Mouse (Mus musculus) limb, embryonic 12.5 days (tissue): ENCODE data around the gene 1700020D05Rik. TPM values are rescaled to one million over a fixed set of nuclear protein-coding genes. Genes with fewer than 3 reads are reported as not detected.

Source experiments
- ATAC-seq: fragments of 200-750 bp; cut with Nextera tagmentation; 2 replicates; pipeline ENCODE4 v1.8.0; 2017; ENCODE audit warnings: low read depth, moderate TSS enrichment; ENCODE audit not compliant: insufficient number of reproducible peaks, insufficient read depth, low FRiP score, low TSS enrichment
- H3K27ac ChIP-seq: fragments of 300-500 bp; sonication (generic); 2 replicates; pipeline ENCODE4 v1.5.1; 2016; ENCODE audit warnings: mild to moderate bottlenecking, moderate library complexity
- H3K27me3 ChIP-seq: fragments of 300-500 bp; sonication (generic); 2 replicates; pipeline ENCODE4 v1.6.1; 2016; ENCODE audit warnings: mild to moderate bottlenecking, moderate library complexity
- H3K36me3 ChIP-seq: fragments of 300-500 bp; sonication (generic); 2 replicates; pipeline ENCODE4 v1.6.1; 2016; ENCODE audit warnings: mild to moderate bottlenecking, moderate library complexity
- H3K4me1 ChIP-seq: fragments of 300-500 bp; sonication (generic); replicated peaks from 2 replicates; pipeline ENCODE4 v1.6.1; 2016
- H3K4me2 ChIP-seq: fragments of 300-500 bp; sonication (generic); 2 replicates; pipeline ENCODE4 v1.6.1; 2016; ENCODE audit warnings: mild to moderate bottlenecking, moderate library complexity
- H3K4me3 ChIP-seq: fragments of 300-500 bp; sonication (generic); replicated peaks from 2 replicates; pipeline ENCODE4 v1.5.1; 2016; ENCODE audit warnings: mild to moderate bottlenecking
- H3K9ac ChIP-seq: fragments of 300-500 bp; sonication (generic); replicated peaks from 2 replicates; pipeline ENCODE4 v1.6.1; 2016; ENCODE audit warnings: mild to moderate bottlenecking, moderate library complexity
- H3K9me3 ChIP-seq: fragments of 300-500 bp; sonication (generic); 2 replicates; pipeline ENCODE4 v1.6.1; 2016; ENCODE audit warnings: mild to moderate bottlenecking, moderate library complexity
- WGBS: fragments of 180-500 bp; shearing (Covaris S2); methylation state at CpG from one replicate; pipeline ENCODE4 v1.1.7; 2016; 5-methylcytosine and 5-hydroxymethylcytosine counted together
- polyA plus RNA-seq: library from polyadenylated mRNA; unstranded; fragments of >200 nt; fragmentation: Nextera tagmentation; extraction: Ambion mirVana; gene quantifications from 2 replicates; pipeline ENCODE4 v1.2.1, GENCODE M21; 2016

Gene 1700020D05Rik
- 0.20 and 0.42 TPM in 2 replicates for polyA plus RNA-seq

DNA sequence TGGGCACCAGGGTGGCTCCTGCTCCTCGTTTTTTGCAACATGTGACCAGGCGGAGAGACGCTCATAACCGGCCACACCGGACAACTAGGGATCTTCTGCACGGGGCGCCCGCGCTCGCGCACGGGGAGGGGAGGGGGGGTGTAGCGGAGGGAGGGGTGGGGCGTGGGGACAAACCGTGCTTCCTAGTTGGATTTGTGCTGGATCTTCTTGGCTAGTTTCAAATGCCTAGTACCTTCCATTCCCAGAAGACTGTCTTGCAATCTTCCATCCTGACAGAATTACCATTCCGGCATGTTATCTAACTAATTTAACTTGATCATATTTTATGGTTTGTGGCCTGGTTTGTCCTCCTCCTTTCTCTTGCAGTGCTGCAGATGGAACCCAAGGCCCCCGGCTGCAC, at the start of gene 1700020D05Rik:
Gene 1700020D05Rik (minus strand): TSS at position 101 of the 400 bp plus-strand sequence.
- WGBS: 60% methylated on average over 17 of the region's 17 CpGs
- H3K27me3 ChIP-seq: no peaks in the 10 kb centered on the region
- H3K9me3 ChIP-seq: peaks cover 7% of the 10 kb centered on the region; the same call in 1 of the 2 replicates
- no peaks in the 10 kb centered on the region for H3K4me1 ChIP-seq
- H3K4me3 ChIP-seq: no peak within 1 kb of the TSS
- no peak within 1 kb of the TSS for H3K4me2 ChIP-seq
- H3K9ac ChIP-seq: no peak within 1 kb of the TSS
- no peak for ATAC-seq
- H3K27ac ChIP-seq: no peak within 1 kb of the TSS
- H3K36me3 ChIP-seq: no peaks in the 10 kb centered on the region; the same call in 1 of the 2 replicates

DNA sequence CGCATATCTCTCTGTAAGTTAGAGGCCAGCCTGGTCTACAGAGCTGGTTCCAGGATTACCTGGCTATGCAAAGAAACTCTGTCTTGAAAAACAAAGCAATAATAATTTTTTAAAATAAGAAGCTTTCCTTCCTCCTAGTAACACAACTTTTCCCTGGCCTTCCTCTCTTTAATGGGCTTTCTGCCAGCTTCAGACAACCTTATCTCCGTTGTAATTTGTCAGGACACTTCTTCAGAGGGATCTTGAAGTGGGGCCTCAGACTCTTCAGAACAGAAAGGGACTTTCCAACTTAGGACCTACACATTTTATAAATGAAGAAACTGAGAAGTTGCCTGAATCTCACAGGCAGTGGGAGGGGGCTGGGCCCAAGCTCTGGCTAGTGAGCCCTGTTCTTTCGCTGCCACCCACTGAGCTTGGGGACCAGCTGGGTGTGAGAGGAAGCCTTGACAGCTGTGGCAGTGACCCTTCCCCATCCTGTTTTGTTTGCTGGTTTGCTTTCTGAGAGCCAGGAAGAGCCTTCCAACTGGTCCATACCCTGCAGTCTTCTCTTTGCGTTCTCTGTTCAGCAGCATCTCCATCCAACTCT, 44.0 kb upstream of the 1700020D05Rik start:
- H3K9me3 ChIP-seq: no peaks in the 10 kb centered on the region
- H3K27me3 ChIP-seq: peaks cover 3% of the 10 kb centered on the region; the same call in 1 of the 2 replicates
- no peak for ATAC-seq
- H3K4me3 ChIP-seq: no peak overlapping the region
- no peak overlapping the region for H3K9ac ChIP-seq
- no peaks in the 10 kb centered on the region for H3K36me3 ChIP-seq
- no peaks in the 10 kb centered on the region for H3K4me1 ChIP-seq
- no peak overlapping the region for H3K27ac ChIP-seq
- WGBS: 71% methylated on average over 4 of the region's 4 CpGs
- H3K4me2 ChIP-seq: no peak overlapping the region

DNA sequence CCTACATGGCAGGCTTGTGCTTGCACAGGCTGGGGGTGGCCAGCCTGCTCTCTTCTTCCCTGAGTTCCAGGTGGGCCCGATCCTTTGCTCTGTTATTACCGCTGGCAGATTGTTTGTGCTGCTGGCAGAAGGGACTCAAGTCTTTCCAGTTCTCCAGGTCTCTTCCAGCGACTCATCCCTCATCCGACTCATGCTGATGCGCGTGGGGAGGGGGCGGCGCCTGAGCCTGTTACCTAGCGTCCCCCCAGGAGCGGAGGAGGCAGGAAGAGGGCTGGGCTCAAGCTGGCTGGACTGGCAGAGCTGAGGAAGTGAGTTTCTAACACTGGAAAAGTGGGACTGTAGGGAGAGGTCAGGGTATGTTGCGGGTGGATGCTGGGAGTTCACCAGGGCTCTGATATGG, 40.4 kb upstream of the 1700020D05Rik start:
- Histone ChIP-seq H3K9ac (no peak overlapping the region), H3K4me2 (no peak overlapping the region), H3K36me3 (no peaks in the 10 kb centered on the region), H3K27me3 (peaks cover 3% of the 10 kb centered on the region; the same call in 1 of the 2 replicates), H3K4me3 (no peak overlapping the region), H3K4me1 (no peaks in the 10 kb centered on the region), H3K27ac (no peak overlapping the region), H3K9me3 (no peaks in the 10 kb centered on the region)
- WGBS: 47% methylated on average over 11 of the region's 11 CpGs
- ATAC-seq: no peak

DNA sequence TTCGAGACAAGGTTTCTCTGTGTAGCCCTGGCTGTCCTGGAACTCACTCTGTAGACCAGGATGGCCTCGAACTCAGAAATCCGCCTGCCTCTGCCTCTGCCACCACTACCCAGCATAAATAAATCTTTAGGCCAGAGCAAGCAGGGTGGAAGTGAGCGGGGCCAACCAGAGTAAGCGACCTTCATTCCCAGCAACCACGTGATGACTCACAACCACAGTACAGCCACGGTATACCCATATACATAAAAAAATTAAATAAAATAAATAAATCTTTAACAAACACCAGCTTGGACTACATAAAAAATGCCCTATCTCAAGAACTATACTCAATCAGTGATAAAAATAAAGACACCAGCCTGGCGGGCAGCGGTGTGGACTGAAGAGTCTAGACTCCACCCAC, 39.8 kb upstream of the 1700020D05Rik start:
- H3K4me2 ChIP-seq: no peak overlapping the region
- H3K9me3 ChIP-seq: no peaks in the 10 kb centered on the region
- H3K4me1 ChIP-seq: no peaks in the 10 kb centered on the region
- H3K27ac ChIP-seq: no peak overlapping the region
- WGBS: 87% methylated on average over 9 of the region's 9 CpGs
- no peak for ATAC-seq
- no peak overlapping the region for H3K4me3 ChIP-seq
- no peak overlapping the region for H3K9ac ChIP-seq
- H3K27me3 ChIP-seq: peaks cover 7% of the 10 kb centered on the region
- H3K36me3 ChIP-seq: no peaks in the 10 kb centered on the region

DNA sequence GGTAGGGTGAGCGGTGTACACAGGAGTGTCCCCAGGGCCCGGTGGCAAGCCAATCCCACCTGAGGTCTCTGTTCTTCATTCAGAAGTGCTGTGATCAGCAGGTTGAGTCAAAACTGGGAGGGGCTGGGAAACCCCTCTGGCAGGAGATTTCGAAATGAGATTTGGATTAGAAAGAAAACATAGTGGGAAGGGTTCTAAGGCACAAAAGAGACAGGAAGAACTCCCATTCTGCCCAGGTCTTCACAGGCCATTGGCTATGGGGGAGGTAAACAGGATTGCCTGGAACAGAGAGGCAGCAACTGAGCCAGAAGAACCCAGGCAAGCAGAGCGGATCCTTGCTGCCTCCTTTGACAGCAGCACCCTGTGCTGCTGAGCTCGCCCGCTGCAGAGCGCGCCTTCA, 35.2 kb upstream of the 1700020D05Rik start:
- no peak for ATAC-seq
- Histone ChIP-seq H3K4me1 (no peaks in the 10 kb centered on the region), H3K9ac (no peak overlapping the region), H3K4me3 (no peak overlapping the region), H3K9me3 (no peaks in the 10 kb centered on the region), H3K27me3 (peaks cover 23% of the 10 kb centered on the region), H3K4me2 (no peak overlapping the region), H3K27ac (no peak overlapping the region), H3K36me3 (no peaks in the 10 kb centered on the region)
- 77% methylated on average over 8 of the region's 8 CpGs for WGBS

DNA sequence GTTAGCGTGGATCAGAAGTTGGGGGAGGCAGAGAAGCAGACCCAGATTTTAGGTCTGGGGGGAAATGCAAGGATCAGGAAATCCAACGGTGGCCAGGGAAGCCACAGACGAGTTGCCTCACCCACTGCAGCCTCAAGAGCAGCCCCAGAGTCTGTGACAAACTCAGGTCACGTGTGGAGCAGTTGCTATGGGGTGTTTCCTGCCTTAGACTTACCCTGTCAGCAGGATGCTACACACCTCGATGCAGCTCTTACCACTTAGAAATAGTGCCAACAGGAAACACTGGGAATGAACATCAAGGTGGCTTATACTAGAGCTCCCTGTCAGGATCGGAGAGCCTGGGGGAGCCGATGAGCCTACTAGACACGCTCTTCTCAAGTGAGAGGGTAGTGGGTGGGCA, 28.9 kb upstream of the 1700020D05Rik start:
- Histone ChIP-seq H3K4me3 (no peak overlapping the region), H3K36me3 (no peaks in the 10 kb centered on the region), H3K27ac (no peak overlapping the region), H3K4me1 (peaks cover 5% of the 10 kb centered on the region; the same call in 1 of the 2 replicates), H3K4me2 (no peak overlapping the region), H3K9ac (no peak overlapping the region), H3K27me3 (peaks cover 18% of the 10 kb centered on the region; the same call in 1 of the 2 replicates), H3K9me3 (no peaks in the 10 kb centered on the region)
- 63% methylated on average over 8 of the region's 8 CpGs for WGBS
- no peak for ATAC-seq

DNA sequence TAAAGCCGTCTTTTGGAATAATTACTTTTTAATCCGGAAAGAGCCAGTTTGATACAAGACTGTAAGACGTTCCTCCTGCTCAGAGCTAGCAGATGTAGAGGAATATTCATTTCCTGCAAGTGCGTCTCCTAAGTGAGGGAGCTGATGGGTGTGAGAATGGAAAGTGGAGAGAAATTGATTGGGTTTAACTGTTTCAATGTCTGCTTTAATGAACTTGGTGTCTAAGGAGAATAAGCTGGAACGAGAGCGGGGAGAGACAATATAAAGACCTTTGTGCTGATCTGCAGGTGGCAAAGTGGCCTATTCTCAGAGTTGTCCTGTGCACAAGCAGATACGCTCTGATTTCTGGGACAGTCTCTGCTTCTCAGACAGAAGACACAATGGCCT, 26.5 kb upstream of the 1700020D05Rik start:
- ATAC-seq: no peak
- Histone ChIP-seq H3K9me3 (no peaks in the 10 kb centered on the region), H3K27ac (no peak overlapping the region), H3K9ac (no peak overlapping the region), H3K36me3 (no peaks in the 10 kb centered on the region), H3K4me3 (no peak overlapping the region), H3K27me3 (peaks cover 10% of the 10 kb centered on the region; the same call in 1 of the 2 replicates), H3K4me1 (peaks cover 5% of the 10 kb centered on the region; the same call in 1 of the 2 replicates), H3K4me2 (no peak overlapping the region)
- 66% methylated on average over 7 of the region's 7 CpGs for WGBS

DNA sequence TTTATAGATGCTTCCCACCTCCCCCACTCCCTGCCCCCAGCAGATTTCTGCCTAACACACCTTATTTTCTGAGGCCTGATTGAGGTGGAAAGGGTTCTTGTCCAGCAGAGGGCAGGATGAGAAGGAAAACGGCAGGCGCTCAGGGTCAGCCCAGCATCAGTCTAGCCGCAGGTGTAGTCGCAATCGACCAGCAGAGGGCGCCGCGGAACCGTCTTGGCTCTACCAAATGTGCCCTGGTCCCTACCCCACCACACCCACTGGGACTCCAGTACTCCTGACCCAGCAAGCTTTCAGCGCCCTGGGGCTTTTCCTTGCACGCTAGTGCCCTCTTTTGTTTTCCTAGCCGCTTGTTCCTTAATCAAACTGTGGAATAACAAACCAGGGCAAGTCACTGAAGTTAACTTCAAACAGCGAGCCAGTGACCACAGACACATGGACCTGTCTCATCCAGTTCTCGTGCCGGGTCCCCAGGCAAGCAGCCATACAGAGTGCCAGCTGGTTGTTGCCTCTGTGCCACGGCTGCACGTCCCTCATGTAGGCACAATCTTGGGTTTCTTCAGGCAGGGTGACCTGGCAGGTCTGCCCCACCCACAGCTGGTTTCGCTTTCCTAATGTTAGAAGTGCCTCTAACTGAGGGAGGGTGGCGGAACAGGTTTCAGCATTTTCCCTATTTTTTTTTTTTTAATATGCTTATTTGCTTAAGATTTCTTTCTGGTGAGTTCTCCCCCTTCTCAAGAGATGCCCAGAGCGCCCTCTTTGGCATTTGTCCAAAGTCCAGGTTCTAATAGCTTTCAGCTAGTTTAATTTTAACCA, 25.9 kb upstream of the 1700020D05Rik start:
- Histone ChIP-seq H3K4me3 (peak overlapping the region; percentile 11; the same call in 1 of the 2 replicates), H3K4me1 (peaks cover 5% of the 10 kb centered on the region; the same call in 1 of the 2 replicates), H3K27ac (no peak overlapping the region), H3K36me3 (no peaks in the 10 kb centered on the region), H3K9ac (no peak overlapping the region), H3K4me2 (peak overlapping the region; percentile 30), H3K27me3 (peaks cover 10% of the 10 kb centered on the region; the same call in 1 of the 2 replicates), H3K9me3 (no peaks in the 10 kb centered on the region)
- WGBS: 16% methylated on average over 20 of the region's 20 CpGs
- ATAC-seq: peak; percentile 89

DNA sequence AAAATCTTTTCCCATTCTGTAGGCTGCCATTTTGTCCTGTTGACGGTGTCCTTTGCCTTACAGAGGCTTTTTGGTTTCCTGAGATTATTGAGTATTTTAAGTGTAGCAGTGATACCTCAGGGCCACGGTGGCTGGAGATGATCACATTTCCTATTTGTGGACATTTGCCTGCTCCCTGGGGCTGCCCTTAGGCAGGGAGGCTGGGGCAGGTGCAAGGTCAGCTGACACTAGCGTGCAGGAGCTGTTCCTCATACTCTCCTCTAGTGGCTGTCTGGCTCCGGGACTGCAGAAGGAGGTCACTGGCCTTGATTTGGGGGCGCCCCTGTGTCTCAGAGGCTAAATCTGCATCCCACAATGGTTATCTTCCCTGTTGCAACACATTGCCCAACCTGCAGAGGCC, 21.6 kb upstream of the 1700020D05Rik start:
- H3K4me3 ChIP-seq: no peak overlapping the region
- ATAC-seq: no peak

DNA sequence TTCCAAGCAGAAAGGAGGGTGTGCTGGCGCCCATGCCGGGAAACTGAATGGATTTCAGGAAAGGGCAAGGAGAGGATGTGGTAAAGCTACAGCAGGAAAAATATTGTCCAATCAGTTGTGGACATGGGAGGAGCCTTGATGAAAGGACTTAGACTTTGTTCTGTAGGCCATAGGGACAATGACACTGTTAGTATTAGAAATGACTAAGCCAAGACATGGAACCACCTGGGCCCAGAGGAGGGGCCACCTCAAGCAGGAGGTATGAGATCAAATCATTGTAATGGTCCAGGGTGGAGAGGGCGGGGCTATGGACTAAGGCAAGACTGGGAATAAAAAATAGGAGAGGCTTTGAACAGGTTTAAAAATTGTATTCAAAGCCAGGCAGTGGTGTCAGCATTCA, 15.1 kb upstream of the 1700020D05Rik start:
- WGBS: 87% methylated on average over 3 of the region's 3 CpGs
- Histone ChIP-seq H3K4me1 (no peaks in the 10 kb centered on the region), H3K27me3 (no peaks in the 10 kb centered on the region), H3K4me3 (no peak overlapping the region), H3K4me2 (no peak overlapping the region), H3K9ac (no peak overlapping the region), H3K36me3 (no peaks in the 10 kb centered on the region), H3K27ac (no peak overlapping the region), H3K9me3 (no peaks in the 10 kb centered on the region)
- no peak for ATAC-seq

More for the DNA sequence above, 21.6 kb upstream of the 1700020D05Rik start:
- no peaks in the 10 kb centered on the region for H3K9me3 ChIP-seq
- no peak overlapping the region for H3K4me2 ChIP-seq
- H3K4me1 ChIP-seq: peaks cover 5% of the 10 kb centered on the region; the same call in 1 of the 2 replicates
- H3K27me3 ChIP-seq: no peaks in the 10 kb centered on the region
- no peaks in the 10 kb centered on the region for H3K36me3 ChIP-seq
- no peak overlapping the region for H3K9ac ChIP-seq
- H3K27ac ChIP-seq: no peak overlapping the region
- 71% methylated on average over 5 of the region's 5 CpGs for WGBS

DNA sequence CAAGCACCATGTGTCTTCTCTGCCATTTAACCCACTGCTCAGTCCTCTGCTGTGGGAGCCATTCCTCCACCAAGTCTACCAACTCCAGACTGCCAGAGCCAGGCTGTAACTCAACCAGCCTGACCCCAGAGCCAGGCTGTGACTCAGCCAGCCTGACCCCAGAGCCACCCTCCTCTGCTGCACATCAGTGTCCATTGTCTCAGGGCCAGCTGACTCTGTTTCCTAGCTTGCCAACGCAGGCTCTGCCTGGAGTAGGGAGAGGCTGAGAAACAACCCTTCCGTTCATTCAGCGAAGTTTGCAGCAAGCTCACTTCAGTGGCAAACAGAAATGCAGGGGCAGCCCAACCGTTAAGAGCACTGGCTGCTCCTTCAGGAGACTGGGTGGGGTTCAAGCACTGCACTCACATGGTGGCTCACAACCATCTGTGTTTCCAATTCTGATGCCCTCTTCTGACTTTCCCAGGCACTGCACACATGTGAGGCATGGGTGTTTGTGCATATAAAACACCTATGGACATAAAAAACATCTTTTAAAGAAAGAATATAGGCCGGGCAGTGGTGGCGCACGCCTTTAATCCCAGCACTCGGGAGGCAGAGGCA, 13.4 kb upstream of the 1700020D05Rik start:
- Histone ChIP-seq H3K27ac (no peak overlapping the region), H3K9me3 (peaks cover 6% of the 10 kb centered on the region; the same call in 1 of the 2 replicates), H3K36me3 (no peaks in the 10 kb centered on the region), H3K4me2 (no peak overlapping the region), H3K9ac (no peak overlapping the region), H3K4me1 (no peaks in the 10 kb centered on the region), H3K4me3 (no peak overlapping the region), H3K27me3 (no peaks in the 10 kb centered on the region)
- no peak for ATAC-seq
- WGBS: 84% methylated on average over 8 of the region's 8 CpGs
